Mouse (Mus musculus): ENCODE measurements at regions not wholly inside any gene's neighbourhood (a gene's known extent, or its start where the extent isn't known, plus 50 kb on each side); places are given as distances from the start of the nearest gene placed in this dataset.

- Histone ChIP-seq H3K27me3 (ENCODE audit: control insufficient read depth, insufficient read depth, insufficient read length) (no peaks in the 10 kb centered on the region), H3K4me2 (ENCODE audit: low read depth) (no peak overlapping the region), H3K4me3 (no peak overlapping the region), H3K79me2 (ENCODE audit: control insufficient read depth, insufficient read depth) (no peaks in the 10 kb centered on the region), H3K36me3 (ENCODE audit: control insufficient read depth, insufficient read depth) (no peaks in the 10 kb centered on the region), H3ac (ENCODE audit: control insufficient read depth, insufficient read length) (no peak overlapping the region)
- TF ChIP-seq REST (IDR thresholded peaks at IDR 0.05; ENCODE audit: insufficient read depth, insufficient read length) (no peak), MYOD1 (IDR thresholded peaks at IDR 0.05; ENCODE audit: control insufficient read depth in 1 of 3, insufficient read length in 2 of 3, low read depth in 2 of 3) (no peak), TCF3 (IDR thresholded peaks at IDR 0.05; ENCODE audit: insufficient read length, low read depth) (no peak), SRF (IDR thresholded peaks at IDR 0.05; ENCODE audit: control insufficient read depth, insufficient read length, low read depth) (no peak), CEBPB (IDR thresholded peaks at IDR 0.05; ENCODE audit: insufficient read depth, poor library complexity, severe bottlenecking) (no peak), TCF12 (IDR thresholded peaks at IDR 0.05; ENCODE audit: insufficient read depth, poor library complexity, severe bottlenecking) (no peak), POLR2AphosphoS2 (IDR thresholded peaks at IDR 0.05; ENCODE audit: insufficient read length, low read depth) (no peak), MYOG (IDR thresholded peaks at IDR 0.05; ENCODE audit: control insufficient read depth in 1 of 3, insufficient read depth in 1 of 3, insufficient read length in 2 of 3, low read depth in 2 of 3) (no peak), USF1 (IDR thresholded peaks at IDR 0.05; ENCODE audit: low read depth) (no peak), POLR2A (IDR thresholded peaks at IDR 0.05; ENCODE audit: insufficient read length, low read depth) (no peak), E2F4 (IDR thresholded peaks at IDR 0.05; ENCODE audit: insufficient read depth) (no peak), MAX (IDR thresholded peaks at IDR 0.05; ENCODE audit: low read depth) (no peak)
Observed at GRCm38 (mm10) chr12:10078341-10078740, 291.4 kb upstream of the Nt5c1b start.

GRCm38 (mm10) chr12:10079482-10079881, 290.3 kb upstream of the Nt5c1b start:
- Histone ChIP-seq H3K27me3 (ENCODE audit: control insufficient read depth, insufficient read depth, insufficient read length) (no peaks in the 10 kb centered on the region), H3ac (ENCODE audit: control insufficient read depth, insufficient read length) (no peak overlapping the region), H3K79me2 (ENCODE audit: control insufficient read depth, insufficient read depth) (no peaks in the 10 kb centered on the region), H3K4me2 (ENCODE audit: low read depth) (peak overlapping the region; percentile 60), H3K36me3 (ENCODE audit: control insufficient read depth, insufficient read depth) (no peaks in the 10 kb centered on the region), H3K4me3 (no peak overlapping the region)
- TF ChIP-seq MYOG (IDR thresholded peaks at IDR 0.05; ENCODE audit: control insufficient read depth in 1 of 3, insufficient read depth in 1 of 3, insufficient read length in 2 of 3, low read depth in 2 of 3) (no peak), POLR2A (IDR thresholded peaks at IDR 0.05; ENCODE audit: insufficient read length, low read depth) (no peak), USF1 (IDR thresholded peaks at IDR 0.05; ENCODE audit: low read depth) (no peak), E2F4 (IDR thresholded peaks at IDR 0.05; ENCODE audit: insufficient read depth) (no peak), SRF (IDR thresholded peaks at IDR 0.05; ENCODE audit: control insufficient read depth, insufficient read length, low read depth) (no peak), MYOD1 (IDR thresholded peaks at IDR 0.05; ENCODE audit: control insufficient read depth in 1 of 3, insufficient read length in 2 of 3, low read depth in 2 of 3) (no peak), CEBPB (IDR thresholded peaks at IDR 0.05; ENCODE audit: insufficient read depth, poor library complexity, severe bottlenecking) (no peak), TCF12 (IDR thresholded peaks at IDR 0.05; ENCODE audit: insufficient read depth, poor library complexity, severe bottlenecking) (no peak), TCF3 (IDR thresholded peaks at IDR 0.05; ENCODE audit: insufficient read length, low read depth) (no peak), MAX (IDR thresholded peaks at IDR 0.05; ENCODE audit: low read depth) (no peak), REST (IDR thresholded peaks at IDR 0.05; ENCODE audit: insufficient read depth, insufficient read length) (no peak), POLR2AphosphoS2 (IDR thresholded peaks at IDR 0.05; ENCODE audit: insufficient read length, low read depth) (no peak)

GRCm38 (mm10) chr12:10112874-10113453, 256.8 kb upstream of the Nt5c1b start:
- Histone ChIP-seq H3K79me2 (ENCODE audit: control insufficient read depth, insufficient read depth) (no peaks in the 10 kb centered on the region), H3K4me2 (ENCODE audit: low read depth) (no peak overlapping the region), H3ac (ENCODE audit: control insufficient read depth, insufficient read length) (no peak overlapping the region), H3K4me3 (no peak overlapping the region), H3K27me3 (ENCODE audit: control insufficient read depth, insufficient read depth, insufficient read length) (no peaks in the 10 kb centered on the region), H3K36me3 (ENCODE audit: control insufficient read depth, insufficient read depth) (no peaks in the 10 kb centered on the region)
- TF ChIP-seq POLR2AphosphoS2 (IDR thresholded peaks at IDR 0.05; ENCODE audit: insufficient read length, low read depth) (no peak), MAX (IDR thresholded peaks at IDR 0.05; ENCODE audit: low read depth) (no peak), USF1 (IDR thresholded peaks at IDR 0.05; ENCODE audit: low read depth) (no peak), E2F4 (IDR thresholded peaks at IDR 0.05; ENCODE audit: insufficient read depth) (no peak), REST (IDR thresholded peaks at IDR 0.05; ENCODE audit: insufficient read depth, insufficient read length) (no peak), MYOG (IDR thresholded peaks at IDR 0.05; ENCODE audit: control insufficient read depth in 1 of 3, insufficient read depth in 1 of 3, insufficient read length in 2 of 3, low read depth in 2 of 3) (no peak), POLR2A (IDR thresholded peaks at IDR 0.05; ENCODE audit: insufficient read length, low read depth) (no peak), CEBPB (IDR thresholded peaks at IDR 0.05; ENCODE audit: insufficient read depth, poor library complexity, severe bottlenecking) (no peak), SRF (IDR thresholded peaks at IDR 0.05; ENCODE audit: control insufficient read depth, insufficient read length, low read depth) (no peak), TCF3 (IDR thresholded peaks at IDR 0.05; ENCODE audit: insufficient read length, low read depth) (no peak), TCF12 (IDR thresholded peaks at IDR 0.05; ENCODE audit: insufficient read depth, poor library complexity, severe bottlenecking) (no peak), MYOD1 (IDR thresholded peaks at IDR 0.05; ENCODE audit: control insufficient read depth in 1 of 3, insufficient read length in 2 of 3, low read depth in 2 of 3) (no peak)

- no peak overlapping the region for H3ac ChIP-seq (ENCODE audit: control insufficient read depth, insufficient read length)
- no peaks in the 10 kb centered on the region for H3K36me3 ChIP-seq (ENCODE audit: control insufficient read depth, insufficient read depth)
- no peaks in the 10 kb centered on the region for H3K79me2 ChIP-seq (ENCODE audit: control insufficient read depth, insufficient read depth)
- no peak overlapping the region for H3K4me2 ChIP-seq (ENCODE audit: low read depth)
- no peaks in the 10 kb centered on the region for H3K27me3 ChIP-seq (ENCODE audit: control insufficient read depth, insufficient read depth, insufficient read length)
- no peak overlapping the region for H3K4me3 ChIP-seq
- TF ChIP-seq USF1 (IDR thresholded peaks at IDR 0.05; ENCODE audit: low read depth) (no peak), MYOD1 (IDR thresholded peaks at IDR 0.05; ENCODE audit: control insufficient read depth in 1 of 3, insufficient read length in 2 of 3, low read depth in 2 of 3) (no peak), E2F4 (IDR thresholded peaks at IDR 0.05; ENCODE audit: insufficient read depth) (no peak), SRF (IDR thresholded peaks at IDR 0.05; ENCODE audit: control insufficient read depth, insufficient read length, low read depth) (no peak), CEBPB (IDR thresholded peaks at IDR 0.05; ENCODE audit: insufficient read depth, poor library complexity, severe bottlenecking) (no peak), MYOG (IDR thresholded peaks at IDR 0.05; ENCODE audit: control insufficient read depth in 1 of 3, insufficient read depth in 1 of 3, insufficient read length in 2 of 3, low read depth in 2 of 3) (no peak), MAX (IDR thresholded peaks at IDR 0.05; ENCODE audit: low read depth) (no peak)
Observed at GRCm38 (mm10) chr12:10122102-10122501, 247.7 kb upstream of the Nt5c1b start.

Data from myocyte (in vitro differentiated cells).